Mouse (Mus musculus) liver, embryonic 14.5 days (tissue): ENCODE measurements at regions not wholly inside any gene's neighbourhood (a gene's known extent, or its start where the extent isn't known, plus 50 kb on each side); places are given as distances from the start of the nearest gene placed in this dataset.

Experiments
- CTCF ChIP-seq: IDR thresholded peaks from 2 replicates; pipeline ENCODE4 v1.5.1; 2016; ENCODE audit warnings: antibody characterized with exemption, low read depth, control low read depth
- EP300 ChIP-seq: IDR thresholded peaks from 2 replicates; pipeline ENCODE4 v1.6.1; 2016; ENCODE audit warnings: antibody characterized with exemption, low read depth

DNA sequence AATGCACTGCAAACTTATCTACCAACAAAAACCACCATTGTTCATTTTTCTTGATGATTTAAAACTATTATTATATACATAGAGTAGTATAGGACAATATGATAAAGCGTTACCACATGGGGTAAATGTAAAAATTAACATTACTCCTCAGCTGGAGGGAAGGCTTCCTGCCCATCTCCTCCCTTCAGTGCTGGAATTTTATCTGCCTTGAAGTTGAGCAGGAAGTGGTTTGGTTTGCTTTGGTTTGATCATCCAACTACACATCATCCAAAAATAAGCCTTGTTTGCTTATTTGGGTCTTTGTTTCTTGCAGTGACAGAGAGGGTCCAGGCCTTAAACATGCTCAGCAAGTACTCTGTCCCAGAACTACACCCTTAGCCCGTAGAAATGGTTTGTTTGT, 285.7 kb downstream of the Gsdmc2 start:
- TF ChIP-seq CTCF (no peak), EP300 (no peak)
